Mouse (Mus musculus) small intestine, adult 2 months (tissue): ENCODE measurements around the gene Rabgef1.

Experiments
- CTCF ChIP-seq: fragments of 200-500 bp; IDR thresholded peaks from 2 replicates; pipeline ENCODE4 v1.5.1; 2012; ENCODE audit warnings: low read depth, mild to moderate bottlenecking, control low read depth, inconsistent platforms, low read length, moderate library complexity, mixed read lengths; ENCODE audit not compliant: insufficient replicate concordance, insufficient read length; ENCODE audit errors: extremely low read depth
- POLR2A ChIP-seq: fragments of 200-500 bp; IDR thresholded peaks from 2 replicates; pipeline ENCODE4 v1.6.1; 2012; ENCODE audit warnings: low read depth, mild to moderate bottlenecking, control low read depth, inconsistent platforms, low read length, moderate library complexity

DNA sequence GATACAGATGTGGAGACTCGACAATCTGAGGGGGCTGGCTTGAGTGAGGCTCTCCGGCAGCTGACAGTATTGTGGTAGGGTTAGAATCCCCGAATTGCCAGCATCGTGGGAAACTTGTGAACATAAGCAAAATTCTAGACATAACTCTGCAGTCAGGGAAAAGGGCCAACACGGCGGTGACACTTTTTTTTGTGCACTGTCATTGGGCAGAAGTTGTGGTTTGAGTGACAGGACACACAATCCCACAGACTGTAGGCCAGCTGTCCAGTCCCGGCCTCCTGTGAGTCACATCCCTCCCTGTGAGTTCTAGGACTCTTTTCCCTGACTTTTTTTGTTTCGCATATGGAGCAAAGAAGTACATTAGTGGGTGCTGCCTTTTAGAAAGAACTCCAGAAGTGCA lies 25.6 kb upstream of the Rabgef1 start:
- TF ChIP-seq CTCF (no peak), POLR2A (no peak)
